Mouse (Mus musculus): Measurements from ENCODE around the gene Btbd11. TPM values are rescaled to one million over a fixed set of nuclear protein-coding genes. Genes with fewer than 3 reads are reported as not detected.

The Btbd11 gene
- total RNA-seq, 2 experiments from 2014 or later: 0.47 to 1.1 TPM

Other genes with a start within 250 kb of the Btbd11 start
- gene Cry1, start 201.8 kb upstream of the Btbd11 start, total RNA-seq (2021): 10 to 100 TPM; 10.9 to 11.0 TPM